Mouse (Mus musculus) c-Kit-positive CD71-positive TER-119-positive erythroid progenitor cells, embryonic 14.5 days (primary cell): ENCODE results near the gene Utp11.

Experiments used
- DNase-seq: peaks from one replicate; pipeline ENCODE4 v3.0.0-alpha.2; 2013; ENCODE audit warnings: low spot score

The Utp11 gene

GRCm38 (mm10) chr4:124704797-124705474 is 11.5 kb upstream of the Utp11 start:
- DNase-seq = no peak

- DNase-seq = no peak
Observed at GRCm38 (mm10) chr4:124703881-124704796, 10.7 kb upstream of the Utp11 start.

GRCm38 (mm10) chr4:124703406-124703805 is 10.0 kb upstream of the Utp11 start:
- DNase-seq = no peak

- DNase-seq = no peak
Observed at GRCm38 (mm10) chr4:124701916-124702315, 8.5 kb upstream of the Utp11 start.

GRCm38 (mm10) chr4:124701052-124701845 is 7.8 kb upstream of the Utp11 start:
- no peak for DNase-seq

- no peak for DNase-seq
Observed at GRCm38 (mm10) chr4:124700248-124700971, 7.0 kb upstream of the Utp11 start, which contains the start of gene Fhl3. Gene Fhl3 (plus strand): TSS chr4:124700701.

- DNase-seq = no peak
Observed at GRCm38 (mm10) chr4:124699791-124700190, 6.4 kb upstream of the Utp11 start.

- DNase-seq = no peak
Observed at GRCm38 (mm10) chr4:124695786-124696516, 2.6 kb upstream of the Utp11 start.

- DNase-seq = no peak
Observed at GRCm38 (mm10) chr4:124694572-124694971, 1.2 kb upstream of the Utp11 start.

- DNase-seq = no peak
Observed at GRCm38 (mm10) chr4:124692416-124692861, 961 bp downstream of the Utp11 start.

GRCm38 (mm10) chr4:124691455-124691854 is 1.9 kb downstream of the Utp11 start:
- DNase-seq = no peak

GRCm38 (mm10) chr4:124685897-124686402 is 7.5 kb downstream of the Utp11 start:
- DNase-seq = no peak

- no peak for DNase-seq
Observed at GRCm38 (mm10) chr4:124685453-124685852, 7.9 kb downstream of the Utp11 start.

GRCm38 (mm10) chr4:124685004-124685403 is 8.4 kb downstream of the Utp11 start:
- no peak for DNase-seq

GRCm38 (mm10) chr4:124683474-124683873 is 9.9 kb downstream of the Utp11 start:
- no peak for DNase-seq

GRCm38 (mm10) chr4:124682270-124682669 is 11.1 kb downstream of the Utp11 start:
- no peak for DNase-seq

- DNase-seq = no peak
Observed at GRCm38 (mm10) chr4:124675958-124676357, 17.4 kb downstream of the Utp11 start.

- DNase-seq = peak; percentile 61
Observed at GRCm38 (mm10) chr4:124675037-124675436, 18.4 kb downstream of the Utp11 start.

- no peak for DNase-seq
Observed at GRCm38 (mm10) chr4:124674334-124675032, 18.9 kb downstream of the Utp11 start.
